Mouse (Mus musculus) urinary bladder, postnatal 25 days (tissue): ENCODE measurements around the gene Dpagt1.
"Not testable (repeated sequence)": the region's sequence is repeated elsewhere in the genome, so short reads cannot be mapped to it uniquely, and the experiment has no call there.

Experiments
- DNase-seq: peaks from one replicate; pipeline ENCODE4 v3.0.0; 2022; ENCODE audit warnings: low spot score

Gene Dpagt1

DNA sequence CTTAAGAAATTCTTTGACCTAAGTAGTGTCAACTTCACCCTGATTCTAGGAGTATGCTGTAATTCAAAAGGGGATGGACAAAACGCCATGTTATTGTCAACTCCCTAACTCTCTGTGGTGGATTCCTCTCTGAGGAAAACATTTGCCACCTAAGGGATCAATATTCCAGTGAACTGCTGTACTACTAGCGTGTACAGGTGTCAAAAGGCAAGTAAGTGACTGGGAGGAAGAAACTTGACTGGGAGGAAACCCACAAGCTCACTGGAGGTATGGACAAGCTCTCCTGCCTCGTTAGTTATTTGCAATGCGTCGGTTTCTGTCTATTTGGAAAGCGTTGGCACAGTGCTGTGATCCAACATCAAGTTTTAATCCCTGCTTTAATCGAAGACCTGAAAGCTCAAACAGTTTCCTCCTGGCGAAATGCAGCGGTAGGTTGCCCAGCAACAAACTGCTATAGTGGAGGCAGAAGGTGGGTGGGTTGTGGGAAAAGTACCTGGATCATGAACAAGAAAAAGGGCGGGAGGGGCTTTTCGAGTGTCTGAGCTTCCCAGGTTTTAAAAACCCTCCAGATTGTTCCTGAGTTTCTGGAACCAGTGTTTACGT lies at the start of gene Dpagt1:
TSS of gene Dpagt1 (plus strand) at position 252 of the 603 bp plus-strand sequence.
- no peak for DNase-seq

DNA sequence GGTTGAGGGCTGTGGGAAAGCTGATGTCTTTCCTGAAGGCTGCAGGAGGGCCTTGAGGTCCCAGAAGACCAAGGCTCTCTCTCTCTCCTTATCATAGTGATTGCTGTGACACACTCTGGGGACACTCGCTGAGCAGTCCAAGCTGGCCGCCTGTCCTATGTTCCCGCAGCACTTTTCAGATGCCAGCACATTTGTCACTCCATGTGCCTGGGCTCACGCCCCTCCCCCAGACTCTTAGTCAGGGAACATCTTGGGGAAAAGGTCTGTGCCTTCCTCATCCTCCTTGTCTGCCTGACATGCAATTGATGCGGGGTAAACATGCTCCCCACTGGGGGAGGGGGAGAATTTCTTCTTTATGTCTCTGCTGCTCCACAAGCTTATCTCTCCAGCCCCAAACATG lies 42.6 kb upstream of the Dpagt1 start:
- no peak for DNase-seq

GRCm38 (mm10) chr9:44286256-44286850 lies 39.5 kb upstream of the Dpagt1 start:
- DNase-seq = no peak

GRCm38 (mm10) chr9:44287003-44287400 lies 38.8 kb upstream of the Dpagt1 start:
- DNase-seq = no peak

DNA sequence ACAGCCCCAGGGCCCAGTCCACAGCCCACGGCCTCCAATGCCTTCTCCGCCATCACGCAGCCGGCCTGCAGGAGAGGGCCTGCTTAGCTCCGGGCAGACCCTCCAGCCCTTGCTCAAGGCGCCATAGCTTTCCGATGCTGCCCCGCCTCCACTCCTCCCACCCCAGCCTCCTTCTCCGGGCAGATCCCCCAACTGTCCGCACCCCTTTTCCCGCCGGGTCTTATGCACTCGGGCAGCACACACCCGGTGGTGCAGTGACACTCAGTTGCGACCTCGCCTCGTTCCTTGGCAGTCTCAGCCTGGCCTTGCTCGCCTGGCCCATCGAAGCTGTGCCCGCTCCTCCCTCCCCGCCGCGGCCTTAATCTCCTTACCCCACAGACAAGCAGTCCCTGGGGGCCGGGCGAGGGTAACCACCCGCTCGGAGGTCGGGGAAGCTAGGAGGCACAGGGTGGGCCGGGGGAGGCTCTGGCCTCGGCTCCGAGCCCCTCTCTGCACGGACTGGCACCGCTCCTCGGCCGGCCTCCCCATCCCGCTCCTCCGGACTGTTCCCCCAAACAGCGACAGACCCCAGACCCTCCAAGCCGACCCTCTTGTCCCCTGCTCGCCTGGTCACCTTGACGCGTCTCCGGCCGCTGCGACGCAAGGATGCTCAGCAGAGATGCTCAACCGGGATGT lies 38.3 kb upstream of the Dpagt1 start:
- no peak for DNase-seq

- DNase-seq = no peak
Observed at GRCm38 (mm10) chr9:44288076-44288958, 37.5 kb upstream of the Dpagt1 start, which contains the start of gene Abcg4. Abcg4 (minus strand) TSS chr9:44288615.

GRCm38 (mm10) chr9:44288959-44289291 lies 36.9 kb upstream of the Dpagt1 start:
- no peak for DNase-seq

- DNase-seq = peak; percentile 30
Observed at GRCm38 (mm10) chr9:44292490-44292889, 33.3 kb upstream of the Dpagt1 start.

DNA sequence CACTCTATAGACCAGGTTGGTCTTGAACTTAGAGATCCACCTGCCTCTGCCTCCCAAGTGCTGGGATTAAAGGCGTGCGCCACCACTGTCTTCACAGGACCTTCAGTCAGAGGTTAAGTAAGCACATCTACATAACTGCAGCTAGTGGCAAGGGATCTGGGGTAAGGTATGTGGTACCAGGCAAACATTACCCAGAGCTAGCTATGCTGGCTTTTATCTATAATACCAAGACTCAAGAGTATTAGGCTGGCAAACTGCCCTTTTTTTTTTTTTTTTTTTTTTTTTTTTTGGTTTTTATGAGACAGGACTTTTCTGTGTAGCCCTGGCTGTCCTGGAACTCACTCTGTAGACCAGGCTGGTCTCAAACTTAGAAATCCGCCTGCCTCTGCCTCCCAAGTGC lies 25.8 kb upstream of the Dpagt1 start:
- not testable (repeated sequence) for DNase-seq

DNA sequence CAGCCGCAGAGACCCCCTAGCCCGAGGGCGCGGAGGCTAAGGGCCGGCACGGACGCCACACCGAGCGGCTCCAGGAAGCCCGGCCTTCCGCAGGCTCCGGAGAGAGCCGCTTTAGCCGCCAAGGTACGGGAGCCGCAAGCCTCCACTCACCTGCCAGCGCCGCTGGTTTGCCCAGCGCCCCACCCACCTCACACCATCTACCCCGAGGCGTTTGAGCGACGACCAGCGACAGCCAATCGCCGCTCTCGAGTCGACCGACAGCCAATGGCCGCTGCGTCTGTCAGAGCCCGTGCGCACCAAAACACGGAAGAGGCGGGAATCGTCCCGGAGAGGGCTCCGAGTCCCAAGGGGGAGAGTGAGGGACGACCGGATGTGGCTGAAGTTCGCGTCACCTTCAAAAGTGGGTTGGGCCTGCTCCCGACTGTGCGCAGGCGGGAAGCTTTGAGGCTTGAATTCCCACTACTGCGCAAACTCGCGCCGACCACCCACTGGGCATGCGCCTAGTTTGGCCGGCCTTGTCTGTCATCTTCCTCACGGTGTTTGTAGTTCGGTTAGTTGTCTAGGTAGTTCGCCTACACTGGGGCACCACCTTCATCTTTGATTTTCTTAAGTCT lies 20.2 kb upstream of the Dpagt1 start, which contains the start of gene Hinfp:
TSS of gene Hinfp (minus strand) at position 206 of the 614 bp plus-strand sequence.
- peak; percentile 95 for DNase-seq

GRCm38 (mm10) chr9:44306532-44306931 lies 19.3 kb upstream of the Dpagt1 start:
- DNase-seq = no peak

DNA sequence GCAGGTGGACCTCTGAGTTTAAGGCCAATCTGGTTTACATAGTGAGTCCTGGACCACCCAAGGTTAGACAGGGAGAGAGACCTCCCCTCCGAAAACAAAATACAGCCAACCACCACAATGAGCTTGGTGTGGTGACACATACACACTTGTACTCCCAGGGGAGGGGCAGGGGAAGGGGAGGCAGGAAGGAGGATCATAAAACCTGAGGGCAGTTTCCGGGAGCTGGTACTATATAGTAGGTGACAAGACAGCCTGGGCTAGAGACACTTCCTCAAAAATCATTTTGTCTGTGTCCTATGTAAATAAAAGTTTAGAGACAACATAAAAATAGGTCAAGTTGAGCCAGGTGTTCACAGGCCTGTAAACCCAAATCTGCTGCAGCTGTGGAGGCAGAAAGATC lies 18.6 kb upstream of the Dpagt1 start:
- DNase-seq = no peak

- no peak for DNase-seq
Observed at GRCm38 (mm10) chr9:44309756-44310155, 16.1 kb upstream of the Dpagt1 start.

DNA sequence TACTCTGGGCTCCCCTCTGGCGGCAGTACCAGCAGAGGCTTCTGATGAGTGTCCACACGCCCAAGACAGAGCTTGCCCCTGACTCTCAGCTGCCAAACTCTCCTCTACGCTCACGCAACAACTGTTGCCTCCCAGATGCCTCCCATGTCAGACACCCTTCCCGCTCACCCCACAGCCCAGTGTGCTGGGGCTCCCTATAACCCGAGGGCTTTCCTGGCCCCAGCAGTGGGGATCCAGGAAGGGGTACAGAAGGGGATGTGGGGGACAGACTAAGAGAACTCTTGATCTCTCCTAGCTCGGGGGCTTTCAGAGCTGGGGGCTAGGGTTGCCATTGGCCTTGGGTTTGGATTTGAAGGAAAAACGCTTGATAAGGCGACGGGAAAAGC lies 15.1 kb upstream of the Dpagt1 start:
- no peak for DNase-seq

- no peak for DNase-seq
Observed at GRCm38 (mm10) chr9:44311136-44312134, 14.4 kb upstream of the Dpagt1 start.

GRCm38 (mm10) chr9:44313476-44314256 lies 12.2 kb upstream of the Dpagt1 start:
- no peak for DNase-seq

DNA sequence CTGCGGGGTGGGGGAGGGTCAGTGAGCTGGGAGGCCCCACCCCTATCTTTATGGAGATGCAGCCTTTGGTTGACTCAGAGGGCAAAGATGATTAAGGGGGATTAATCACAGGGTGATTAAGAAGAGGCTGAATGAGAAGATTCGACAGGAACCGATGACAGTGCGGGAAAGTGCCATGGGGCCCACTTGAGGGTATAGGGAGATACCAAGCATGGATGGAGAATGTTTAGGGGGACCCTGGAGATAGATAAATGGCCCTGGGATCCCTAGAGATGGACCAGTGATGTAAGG lies 11.6 kb upstream of the Dpagt1 start:
- no peak for DNase-seq

DNA sequence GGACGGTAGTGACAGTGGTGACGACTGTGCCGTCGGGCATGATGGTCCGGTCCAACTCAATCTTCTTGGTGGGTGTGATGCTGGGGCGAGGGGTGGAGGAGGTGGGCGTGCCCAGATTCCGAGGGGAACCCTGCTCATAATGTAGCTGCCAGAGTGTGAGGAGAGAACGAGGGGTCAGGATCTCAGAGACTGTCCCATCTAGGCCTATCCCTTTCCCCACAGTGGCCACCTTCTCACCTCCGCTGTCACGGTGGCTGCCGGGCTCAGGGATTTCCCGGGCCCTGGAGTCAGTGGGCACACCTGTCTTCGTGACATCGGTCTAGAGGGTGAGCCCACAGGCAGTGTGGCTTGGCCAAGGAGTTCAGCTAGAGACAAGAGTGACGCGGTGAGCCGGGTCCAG lies 10.9 kb upstream of the Dpagt1 start:
- DNase-seq = no peak

DNA sequence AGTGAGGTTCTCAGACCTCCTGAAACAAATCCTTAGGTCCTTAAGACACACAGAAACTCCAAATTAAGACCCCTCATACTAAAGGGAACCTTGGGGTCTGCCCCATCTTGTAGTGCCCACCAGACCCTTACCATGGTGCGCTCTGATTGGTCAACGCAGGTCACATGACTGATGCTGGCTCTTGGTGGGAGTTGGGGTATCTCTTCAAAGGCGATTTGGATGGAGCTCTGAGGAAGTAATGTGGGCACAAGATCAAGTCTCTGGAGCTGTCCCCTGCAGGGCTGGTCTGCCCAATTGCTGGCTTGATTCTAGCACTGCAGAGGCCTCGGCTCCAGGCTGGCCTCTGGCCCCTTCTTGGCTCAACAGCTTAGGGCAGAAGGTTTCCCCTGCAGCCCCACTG lies 8.4 kb upstream of the Dpagt1 start:
- DNase-seq = no peak
